Mouse (Mus musculus): ENCODE data around the gene March1. TPM values are rescaled to one million over a fixed set of nuclear protein-coding genes. Genes with fewer than 3 reads are reported as not detected.

Gene March1
- polyA plus RNA-seq, 1 experiment, result 0.01 TPM

DNA sequence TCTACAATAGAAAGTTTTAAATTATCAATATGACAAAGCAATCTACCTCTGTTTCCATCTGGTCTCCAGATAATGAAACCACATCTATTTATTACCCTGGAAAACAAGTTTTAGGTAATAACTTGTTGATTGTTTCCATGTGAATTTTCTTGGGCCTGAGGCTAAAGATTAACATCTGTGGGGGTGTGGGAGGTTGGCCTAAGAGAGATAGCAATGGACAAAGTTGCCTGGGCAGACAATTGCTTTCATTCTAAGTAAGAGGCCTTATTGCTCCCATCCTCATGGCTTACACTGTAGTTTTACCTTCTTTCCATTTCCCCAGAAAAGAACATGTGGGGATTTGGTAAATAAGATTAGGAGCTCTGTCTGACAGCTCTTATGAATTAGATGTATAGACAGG lies 125.4 kb downstream of the March1 start:
- Histone ChIP-seq H3K79me3 (ENCODE audit: low read depth) (no peaks in the 10 kb centered on the region), H3ac (ENCODE audit: control insufficient read depth, insufficient read length, low read depth) (no peak overlapping the region), H3K27me3 (ENCODE audit: control insufficient read depth, insufficient read depth, insufficient read length) (no peaks in the 10 kb centered on the region), H3K36me3 (ENCODE audit: control insufficient read depth, insufficient read depth) (no peaks in the 10 kb centered on the region), H3K79me2 (ENCODE audit: control insufficient read depth, insufficient read depth) (no peaks in the 10 kb centered on the region), H3K4me3 (ENCODE audit: insufficient read depth, poor library complexity, severe bottlenecking) (no peak overlapping the region)
- TF ChIP-seq MYOG (IDR thresholded peaks at IDR 0.05; ENCODE audit: control insufficient read depth, extremely low read depth, insufficient read length) (no peak), CTCF (IDR thresholded peaks at IDR 0.05; ENCODE audit: control insufficient read depth, insufficient read depth, insufficient read length) (no peak), MAX (IDR thresholded peaks at IDR 0.05) (no peak), USF1 (IDR thresholded peaks at IDR 0.05; ENCODE audit: low read depth) (no peak), CEBPB (IDR thresholded peaks at IDR 0.05; ENCODE audit: low read depth) (no peak), FOSL1 (IDR thresholded peaks at IDR 0.05; ENCODE audit: insufficient read depth, low read length, poor library complexity, severe bottlenecking) (no peak), MYOD1 (IDR thresholded peaks at IDR 0.05; ENCODE audit: control insufficient read depth, insufficient read length, low read depth) (no peak)

DNA sequence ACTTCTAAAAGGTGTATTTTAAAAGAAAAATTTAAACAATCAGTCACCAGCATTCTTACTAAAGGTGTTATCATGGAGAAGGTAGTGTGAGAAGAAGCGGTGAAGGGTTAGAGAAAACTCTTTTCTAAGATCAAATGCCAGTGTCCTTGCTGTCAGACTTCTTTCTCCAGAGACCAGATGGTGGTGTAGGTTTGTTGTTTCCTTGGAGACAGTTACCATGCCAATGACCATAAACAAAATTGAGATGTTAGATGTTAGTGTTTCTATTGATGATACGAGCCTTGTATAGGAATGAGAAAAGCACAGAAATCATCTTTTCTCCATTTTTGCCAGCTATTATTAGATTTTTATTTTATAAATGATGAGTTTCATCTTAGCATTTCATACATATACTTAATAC lies 158.1 kb downstream of the March1 start:
- no peak overlapping the region for H3ac ChIP-seq (ENCODE audit: control insufficient read depth, insufficient read length, low read depth)
- H3K27me3 ChIP-seq (ENCODE audit: control insufficient read depth, insufficient read depth, insufficient read length), result no peaks in the 10 kb centered on the region
- H3K36me3 ChIP-seq (ENCODE audit: control insufficient read depth, insufficient read depth), result no peaks in the 10 kb centered on the region
- no peak overlapping the region for H3K4me3 ChIP-seq (ENCODE audit: insufficient read depth, poor library complexity, severe bottlenecking)
- no peak for TF ChIP-seq CEBPB (IDR thresholded peaks at IDR 0.05; ENCODE audit: low read depth)
- TF ChIP-seq USF1 (IDR thresholded peaks at IDR 0.05; ENCODE audit: low read depth), result no peak
- no peak for TF ChIP-seq MYOG (IDR thresholded peaks at IDR 0.05; ENCODE audit: control insufficient read depth, extremely low read depth, insufficient read length)
- no peak for TF ChIP-seq MAX (IDR thresholded peaks at IDR 0.05)
- no peak for TF ChIP-seq FOSL1 (IDR thresholded peaks at IDR 0.05; ENCODE audit: insufficient read depth, low read length, poor library complexity, severe bottlenecking)
- TF ChIP-seq CTCF (IDR thresholded peaks at IDR 0.05; ENCODE audit: control insufficient read depth, insufficient read depth, insufficient read length), result no peak
- TF ChIP-seq MYOD1 (IDR thresholded peaks at IDR 0.05; ENCODE audit: control insufficient read depth, insufficient read length, low read depth), result no peak
- no peaks in the 10 kb centered on the region for H3K79me2 ChIP-seq (ENCODE audit: control insufficient read depth, insufficient read depth)
- no peaks in the 10 kb centered on the region for H3K79me3 ChIP-seq (ENCODE audit: low read depth)

GRCm38 (mm10) chr8:65781156-65781555 lies 163.5 kb downstream of the March1 start:
- Histone ChIP-seq H3K79me2 (ENCODE audit: control insufficient read depth, insufficient read depth) (no peaks in the 10 kb centered on the region), H3K79me3 (ENCODE audit: low read depth) (no peaks in the 10 kb centered on the region), H3K36me3 (ENCODE audit: control insufficient read depth, insufficient read depth) (no peaks in the 10 kb centered on the region), H3K4me3 (ENCODE audit: insufficient read depth, poor library complexity, severe bottlenecking) (no peak overlapping the region), H3K27me3 (ENCODE audit: control insufficient read depth, insufficient read depth, insufficient read length) (no peaks in the 10 kb centered on the region), H3ac (ENCODE audit: control insufficient read depth, insufficient read length, low read depth) (no peak overlapping the region)
- TF ChIP-seq FOSL1 (IDR thresholded peaks at IDR 0.05; ENCODE audit: insufficient read depth, low read length, poor library complexity, severe bottlenecking) (no peak), MYOG (IDR thresholded peaks at IDR 0.05; ENCODE audit: control insufficient read depth, extremely low read depth, insufficient read length) (no peak), CTCF (IDR thresholded peaks at IDR 0.05; ENCODE audit: control insufficient read depth, insufficient read depth, insufficient read length) (no peak), USF1 (IDR thresholded peaks at IDR 0.05; ENCODE audit: low read depth) (no peak), MAX (IDR thresholded peaks at IDR 0.05) (no peak), CEBPB (IDR thresholded peaks at IDR 0.05; ENCODE audit: low read depth) (no peak), MYOD1 (IDR thresholded peaks at IDR 0.05; ENCODE audit: control insufficient read depth, insufficient read length, low read depth) (no peak)

GRCm38 (mm10) chr8:65812971-65813370 lies 195.3 kb downstream of the March1 start:
- TF ChIP-seq CEBPB (IDR thresholded peaks at IDR 0.05; ENCODE audit: low read depth) (no peak), MYOG (IDR thresholded peaks at IDR 0.05; ENCODE audit: control insufficient read depth, extremely low read depth, insufficient read length) (no peak), FOSL1 (IDR thresholded peaks at IDR 0.05; ENCODE audit: insufficient read depth, low read length, poor library complexity, severe bottlenecking) (no peak), MAX (IDR thresholded peaks at IDR 0.05) (no peak), MYOD1 (IDR thresholded peaks at IDR 0.05; ENCODE audit: control insufficient read depth, insufficient read length, low read depth) (no peak), USF1 (IDR thresholded peaks at IDR 0.05; ENCODE audit: low read depth) (no peak), CTCF (IDR thresholded peaks at IDR 0.05; ENCODE audit: control insufficient read depth, insufficient read depth, insufficient read length) (no peak)
- Histone ChIP-seq H3K4me3 (ENCODE audit: insufficient read depth, poor library complexity, severe bottlenecking) (no peak overlapping the region), H3K27me3 (ENCODE audit: control insufficient read depth, insufficient read depth, insufficient read length) (no peaks in the 10 kb centered on the region), H3K36me3 (ENCODE audit: control insufficient read depth, insufficient read depth) (no peaks in the 10 kb centered on the region), H3ac (ENCODE audit: control insufficient read depth, insufficient read length, low read depth) (no peak overlapping the region), H3K79me3 (ENCODE audit: low read depth) (no peaks in the 10 kb centered on the region), H3K79me2 (ENCODE audit: control insufficient read depth, insufficient read depth) (no peaks in the 10 kb centered on the region)

GRCm38 (mm10) chr8:65922294-65923019 lies 304.8 kb downstream of the March1 start:
- no peak overlapping the region for H3ac ChIP-seq (ENCODE audit: control insufficient read depth, insufficient read length, low read depth)
- H3K36me3 ChIP-seq (ENCODE audit: control insufficient read depth, insufficient read depth), result no peaks in the 10 kb centered on the region
- no peaks in the 10 kb centered on the region for H3K79me3 ChIP-seq (ENCODE audit: low read depth)
- no peaks in the 10 kb centered on the region for H3K79me2 ChIP-seq (ENCODE audit: control insufficient read depth, insufficient read depth)
- no peak overlapping the region for H3K4me3 ChIP-seq (ENCODE audit: insufficient read depth, poor library complexity, severe bottlenecking)
- TF ChIP-seq FOSL1 (IDR thresholded peaks at IDR 0.05; ENCODE audit: insufficient read depth, low read length, poor library complexity, severe bottlenecking) (no peak), MYOG (IDR thresholded peaks at IDR 0.05; ENCODE audit: control insufficient read depth, extremely low read depth, insufficient read length) (no peak), CTCF (IDR thresholded peaks at IDR 0.05; ENCODE audit: control insufficient read depth, insufficient read depth, insufficient read length) (no peak), USF1 (IDR thresholded peaks at IDR 0.05; ENCODE audit: low read depth) (no peak), MYOD1 (IDR thresholded peaks at IDR 0.05; ENCODE audit: control insufficient read depth, insufficient read length, low read depth) (no peak), MAX (IDR thresholded peaks at IDR 0.05) (no peak), CEBPB (IDR thresholded peaks at IDR 0.05; ENCODE audit: low read depth) (no peak)
- no peaks in the 10 kb centered on the region for H3K27me3 ChIP-seq (ENCODE audit: control insufficient read depth, insufficient read depth, insufficient read length)

Data from C2C12 (cell line).